Mouse (Mus musculus) urinary bladder, postnatal 10 days (tissue): ENCODE results near the gene Srbd1.

Experiments
- DNase-seq: peaks from one replicate; pipeline ENCODE4 v3.0.0; 2022; ENCODE audit warnings: low spot score

The Srbd1 gene

DNA sequence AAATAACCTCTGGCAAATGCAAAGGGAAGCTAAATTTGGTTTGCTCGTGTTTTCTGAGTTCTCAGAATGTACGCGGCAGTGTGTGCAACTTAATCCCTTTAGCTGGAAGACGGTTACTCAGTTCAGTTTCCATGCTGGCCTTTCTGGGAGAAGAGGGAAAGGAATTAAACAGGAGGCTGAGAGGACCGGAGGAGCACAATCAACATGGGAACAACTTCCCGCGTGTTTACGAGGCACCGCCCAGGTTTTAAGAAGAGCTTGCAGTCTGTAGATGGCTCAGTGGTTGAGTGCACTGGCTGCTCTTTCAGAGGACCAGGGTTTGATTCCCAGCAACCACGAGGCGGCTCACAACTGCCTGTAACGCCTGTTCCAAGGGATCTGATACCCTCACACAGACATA, 109.8 kb downstream of the Srbd1 start:
- DNase-seq, result no peak

DNA sequence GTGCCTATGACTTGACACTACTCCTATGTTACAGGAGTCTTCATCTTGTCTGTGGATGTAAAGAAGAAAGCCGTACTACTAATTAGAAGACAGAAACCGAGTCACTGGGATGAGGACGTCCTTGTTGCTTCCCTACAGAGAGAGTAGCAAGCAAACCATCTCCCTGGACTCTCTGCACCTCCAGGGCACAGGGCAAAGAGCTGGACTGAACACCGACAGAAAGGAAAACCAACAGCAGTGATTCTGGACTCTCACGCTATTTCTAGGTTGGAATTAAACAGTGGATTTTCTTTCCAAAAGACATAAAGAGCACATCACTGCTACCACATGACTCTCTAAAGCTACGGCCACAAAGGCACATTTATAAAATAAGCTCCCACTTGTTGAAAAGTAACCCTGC, 110.3 kb downstream of the Srbd1 start:
- DNase-seq, result no peak

DNA sequence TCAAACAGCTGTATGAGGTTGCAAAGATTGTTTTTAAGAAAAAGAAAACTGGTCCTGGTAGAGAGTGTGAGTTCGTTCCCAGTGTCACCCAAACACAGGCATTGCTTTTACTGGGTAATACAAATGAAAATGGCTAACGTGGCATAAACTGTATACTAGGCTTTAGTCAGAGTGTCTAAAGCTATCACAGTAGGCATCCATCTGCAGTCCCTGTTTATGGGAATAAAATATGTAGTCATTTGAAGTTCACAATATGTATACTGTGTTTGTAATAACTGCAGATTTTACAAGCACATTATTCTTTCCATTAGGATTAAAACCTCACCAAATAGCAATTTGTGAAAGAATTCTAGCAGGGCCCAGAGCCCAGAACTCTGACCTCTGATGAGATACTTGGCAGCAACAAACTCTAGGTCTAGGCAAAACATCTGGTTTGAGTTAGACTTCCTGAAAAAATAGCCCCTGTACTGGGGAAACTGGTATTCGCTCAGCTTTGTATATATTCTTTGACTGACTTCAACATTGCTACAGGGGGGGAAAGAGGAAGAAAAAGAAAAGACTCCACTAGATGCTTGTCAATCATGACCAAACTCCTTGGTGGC, 112.8 kb downstream of the Srbd1 start:
- no peak for DNase-seq

GRCm38 (mm10) chr17:86030016-86030415, 115.0 kb downstream of the Srbd1 start:
- no peak for DNase-seq

DNA sequence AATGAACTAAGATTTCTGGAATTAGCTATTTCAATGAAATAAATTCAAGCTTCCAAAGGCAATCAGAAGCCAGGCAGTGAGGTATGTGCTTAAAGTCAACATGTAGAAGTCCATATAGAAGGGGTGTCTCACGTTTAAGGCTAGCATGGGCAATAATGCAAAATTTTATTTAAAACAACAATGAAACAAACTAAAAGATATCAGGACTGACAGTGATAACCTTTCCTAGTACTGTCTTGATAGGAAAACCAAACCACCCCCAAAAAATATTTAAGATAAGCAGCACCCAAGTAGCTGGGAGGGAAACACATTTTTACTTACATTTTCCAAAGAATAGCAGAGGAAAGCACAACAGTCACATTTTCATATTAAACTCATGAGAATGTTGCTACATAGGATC, 115.8 kb downstream of the Srbd1 start:
- no peak for DNase-seq

- DNase-seq, result no peak
Measured at GRCm38 (mm10) chr17:86027577-86028199, 117.3 kb downstream of the Srbd1 start.

GRCm38 (mm10) chr17:86024589-86024988, 120.4 kb downstream of the Srbd1 start:
- DNase-seq, result no peak

DNA sequence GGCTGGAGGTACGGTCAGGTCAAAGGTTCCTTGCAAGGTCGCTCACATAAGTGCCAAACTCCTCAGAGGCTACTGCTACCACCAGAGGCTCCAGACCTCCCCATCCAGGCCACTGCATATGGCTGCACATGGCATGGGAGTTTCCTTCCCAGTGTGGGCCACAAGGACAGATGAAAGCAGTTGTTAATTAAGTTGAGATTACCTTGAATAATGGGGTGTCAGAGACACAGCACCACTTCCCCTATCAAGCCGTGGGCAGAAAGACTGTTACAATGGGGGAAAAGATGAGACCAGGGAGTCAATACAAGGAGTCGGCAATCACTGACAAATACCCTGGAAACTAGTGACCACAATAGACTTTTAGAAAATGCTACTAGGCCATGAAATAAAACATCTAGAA, 122.6 kb downstream of the Srbd1 start:
- DNase-seq, result no peak

- DNase-seq, result no peak
Measured at GRCm38 (mm10) chr17:86021815-86022214, 123.2 kb downstream of the Srbd1 start.

DNA sequence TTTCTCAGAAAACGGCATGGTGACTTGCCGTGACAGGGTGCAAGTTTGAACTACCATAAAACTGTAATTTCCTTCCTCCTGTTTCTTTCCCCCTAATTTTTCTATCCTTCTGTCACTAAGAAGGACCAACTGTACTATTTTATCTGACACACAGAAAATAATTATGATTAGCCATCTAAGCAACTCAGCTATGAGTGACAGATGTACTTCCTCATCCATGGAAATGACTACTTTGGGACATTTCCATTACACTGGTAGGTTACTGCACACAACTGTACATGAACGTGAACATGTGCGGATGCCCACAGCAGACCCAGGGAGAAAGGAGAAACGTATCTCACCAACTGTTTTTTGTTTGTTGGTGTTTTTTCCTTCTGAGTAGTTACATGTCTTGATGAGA, 123.7 kb downstream of the Srbd1 start:
- no peak for DNase-seq

- no peak for DNase-seq
Measured at GRCm38 (mm10) chr17:86019793-86020192, 125.2 kb downstream of the Srbd1 start.

- DNase-seq, result no peak
Measured at GRCm38 (mm10) chr17:86014246-86014645, 130.7 kb downstream of the Srbd1 start.

DNA sequence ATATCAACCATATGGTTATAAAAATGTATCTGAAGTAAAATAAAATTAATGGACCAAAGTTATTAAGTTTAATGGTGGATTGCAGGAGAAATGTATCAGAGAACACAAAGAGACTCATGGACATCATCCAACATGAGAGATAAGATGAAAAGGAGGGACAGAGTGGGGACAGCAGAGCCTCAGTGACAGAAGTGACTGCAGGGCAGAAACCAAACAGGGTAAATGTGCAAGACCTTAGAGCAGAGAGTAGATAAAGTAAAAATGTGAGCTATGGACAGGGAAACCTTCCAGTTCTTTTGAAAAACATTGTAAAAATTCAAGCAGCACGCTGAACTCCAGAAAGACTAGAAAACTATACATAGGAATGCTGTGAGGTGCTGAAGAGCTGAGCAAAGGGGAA, 132.4 kb downstream of the Srbd1 start:
- DNase-seq, result no peak

- DNase-seq, result no peak
Measured at GRCm38 (mm10) chr17:86011849-86012248, 133.1 kb downstream of the Srbd1 start.

- DNase-seq, result no peak
Measured at GRCm38 (mm10) chr17:86008401-86008800, 136.6 kb downstream of the Srbd1 start.

- DNase-seq, result no peak
Measured at GRCm38 (mm10) chr17:86002113-86002512, 142.9 kb downstream of the Srbd1 start.

DNA sequence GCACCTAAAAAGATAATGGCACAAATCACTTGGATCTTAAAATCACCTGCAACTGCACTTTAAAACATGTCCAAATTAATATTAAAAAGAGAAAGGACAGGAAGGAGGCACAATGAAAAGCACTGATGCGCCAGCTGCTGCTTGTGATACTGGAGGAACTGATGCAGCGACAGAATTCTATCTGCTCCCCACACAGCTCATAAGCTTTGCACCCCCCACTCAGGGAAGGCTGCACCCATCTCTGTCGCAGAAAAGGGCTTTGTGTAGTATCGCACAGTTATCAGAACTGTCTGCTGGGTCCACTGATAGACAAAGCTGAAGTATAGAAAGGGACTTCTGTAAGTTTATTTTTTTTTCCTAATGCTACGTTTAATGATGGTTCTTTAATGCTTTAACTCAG, 143.3 kb downstream of the Srbd1 start:
- no peak for DNase-seq

- peak; percentile 16 for DNase-seq
Measured at GRCm38 (mm10) chr17:85995727-85996126, 149.2 kb downstream of the Srbd1 start.

- no peak for DNase-seq
Measured at GRCm38 (mm10) chr17:85995086-85995485, 149.9 kb downstream of the Srbd1 start.

DNA sequence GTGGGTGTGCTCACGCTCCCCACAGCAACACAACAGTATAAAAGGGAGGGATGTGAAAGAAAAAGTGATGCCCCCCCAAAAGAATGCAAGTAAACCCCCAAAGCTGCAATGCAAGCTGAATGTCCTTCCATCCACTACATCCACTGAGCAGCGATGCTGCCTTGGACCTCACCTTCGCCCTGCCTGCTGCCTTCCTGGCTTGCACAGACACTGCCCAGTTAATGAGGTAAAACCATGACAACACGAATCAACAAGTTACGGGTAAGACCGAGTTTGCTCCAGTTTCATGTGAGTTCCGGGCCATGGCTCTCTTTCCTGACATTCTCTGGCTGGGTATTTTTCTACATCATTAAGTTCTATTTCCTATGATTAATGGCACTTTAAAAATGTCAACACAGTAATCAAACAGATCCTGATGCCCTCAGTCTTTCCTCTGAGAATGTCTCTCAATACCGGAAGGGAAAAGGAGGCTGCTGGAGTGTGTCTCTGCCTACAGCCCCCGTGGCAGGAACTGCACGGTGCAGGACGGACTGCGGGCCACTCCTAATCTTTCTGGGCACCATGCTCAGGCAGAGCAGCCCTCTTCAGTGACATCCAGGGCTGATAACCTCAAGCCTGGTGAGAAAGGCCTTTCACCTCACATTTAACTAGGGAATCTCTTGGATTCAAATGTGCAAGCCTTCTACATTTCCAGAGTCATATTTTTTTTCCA, 155.8 kb downstream of the Srbd1 start:
- DNase-seq, result no peak

DNA sequence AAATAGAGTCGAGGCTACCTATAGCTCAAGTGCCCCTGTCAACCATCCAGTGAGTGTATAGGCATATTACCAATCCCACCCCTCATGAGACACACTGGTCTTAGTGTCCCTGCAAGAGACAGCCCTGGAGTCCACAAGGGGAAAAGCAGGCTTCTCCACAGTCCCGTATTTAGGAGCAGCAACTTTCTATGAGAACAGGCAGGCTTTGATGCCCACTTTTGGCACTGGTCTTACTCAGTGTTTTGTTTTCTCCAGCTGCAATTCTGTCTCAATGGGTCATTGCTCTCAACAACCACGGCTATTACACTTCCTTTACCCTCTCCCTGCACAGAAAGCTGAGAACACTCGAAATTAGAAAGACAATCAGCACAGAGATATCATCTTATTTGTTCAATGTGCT, 157.4 kb downstream of the Srbd1 start:
- no peak for DNase-seq

DNA sequence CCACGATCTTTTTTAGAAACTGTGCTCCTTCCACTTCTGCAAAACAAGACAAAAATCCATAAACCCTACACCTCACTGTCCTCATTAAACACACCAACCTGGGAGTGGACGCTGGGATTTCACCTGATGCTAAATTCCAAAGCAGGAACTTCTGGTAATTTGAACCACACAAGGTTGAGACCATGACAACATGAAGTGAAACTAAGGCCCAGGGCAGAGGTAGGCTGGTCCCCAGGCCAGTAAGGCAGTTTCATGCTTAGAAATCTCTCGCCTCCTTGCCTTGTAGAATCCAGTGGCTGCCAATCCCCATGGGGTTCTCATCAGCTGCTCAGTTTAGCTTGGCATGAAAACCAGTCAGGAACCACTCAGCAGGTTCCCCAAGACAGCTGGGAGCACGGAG, 158.4 kb downstream of the Srbd1 start:
- no peak for DNase-seq

DNA sequence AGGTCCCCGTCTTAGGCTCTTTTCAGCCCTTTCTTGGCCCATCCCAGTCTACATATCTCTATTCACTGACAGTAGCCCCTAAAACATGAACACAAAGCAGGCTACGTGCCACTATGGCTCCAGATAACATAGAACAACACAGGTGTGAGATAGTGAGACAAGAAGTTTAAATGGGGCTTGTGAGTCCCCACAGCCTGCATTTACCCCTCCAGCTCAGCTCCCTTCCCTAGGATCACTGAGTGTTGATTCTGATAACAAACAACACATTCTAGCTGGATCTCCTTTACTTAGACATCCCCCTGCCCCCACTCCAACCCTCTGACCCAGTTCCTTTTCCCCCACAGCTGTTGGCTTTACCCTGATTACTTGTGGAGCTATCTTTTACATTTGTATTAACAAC, 158.8 kb downstream of the Srbd1 start:
- no peak for DNase-seq

DNA sequence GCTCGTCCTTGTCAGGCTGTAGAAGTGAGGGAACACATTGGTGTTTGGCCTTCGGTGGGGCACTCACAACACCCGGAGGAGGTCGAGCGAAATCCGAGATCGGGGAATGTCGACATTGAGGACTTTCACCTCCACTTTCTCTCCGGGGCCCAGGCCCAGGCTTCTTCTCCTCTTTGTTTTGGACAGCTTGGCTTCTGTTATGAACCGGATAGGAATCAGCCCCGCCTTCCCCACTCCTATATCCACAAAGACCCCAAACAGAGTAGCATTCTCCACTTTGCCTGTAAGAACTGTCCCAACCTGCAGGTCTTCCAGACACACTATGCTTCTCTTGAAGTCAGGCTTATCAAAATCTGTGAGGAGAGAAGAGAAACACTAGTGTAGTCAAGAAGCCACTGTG, 159.8 kb downstream of the Srbd1 start:
- no peak for DNase-seq
